Mouse (Mus musculus) left cerebral cortex, adult 9 months (tissue): ENCODE measurements at regions not wholly inside any gene's neighbourhood (a gene's known extent, or its start where the extent isn't known, plus 50 kb on each side); places are given as distances from the start of the nearest gene placed in this dataset.

ENCODE experiments used
- DNase-seq, 2 experiments: peaks; one replicate each; pipeline ENCODE4 v3.0.0; 2022; ENCODE audit warnings: low spot score in 2 of 2

GRCm38 (mm10) chr12:8844748-8845147 lies 73.6 kb downstream of the Sdc1 start:
- no peak for DNase-seq

- DNase-seq, result no peak
These were observed 74.3 kb downstream of the Sdc1 start for GRCm38 (mm10) chr12:8845443-8845842.

- DNase-seq, result no peak
These were observed 74.8 kb upstream of the Laptm4a start for GRCm38 (mm10) chr12:8846425-8847226.

- no peak for DNase-seq
These were observed 74.1 kb upstream of the Laptm4a start for GRCm38 (mm10) chr12:8847227-8847857.

GRCm38 (mm10) chr12:8847858-8848383 lies 73.5 kb upstream of the Laptm4a start:
- no peak for DNase-seq

GRCm38 (mm10) chr12:8853858-8854257 lies 67.6 kb upstream of the Laptm4a start:
- no peak for DNase-seq

GRCm38 (mm10) chr12:8854401-8854800 lies 67.1 kb upstream of the Laptm4a start:
- DNase-seq, result no peak

GRCm38 (mm10) chr12:8855119-8855518 lies 66.3 kb upstream of the Laptm4a start:
- no peak for DNase-seq

- DNase-seq, result no peak
These were observed 65.4 kb upstream of the Laptm4a start for GRCm38 (mm10) chr12:8856051-8856543.

- no peak for DNase-seq
These were observed 64.2 kb upstream of the Laptm4a start for GRCm38 (mm10) chr12:8857308-8857707.

GRCm38 (mm10) chr12:8858748-8859147 lies 62.7 kb upstream of the Laptm4a start:
- peak in 1 of 2 experiments; percentile 9 for DNase-seq

GRCm38 (mm10) chr12:8859588-8859987 lies 61.9 kb upstream of the Laptm4a start:
- DNase-seq, result no peak

- DNase-seq, result no peak
These were observed 56.6 kb upstream of the Laptm4a start for GRCm38 (mm10) chr12:8864830-8865229.

- no peak for DNase-seq
These were observed 56.2 kb upstream of the Laptm4a start for GRCm38 (mm10) chr12:8865250-8865649.

GRCm38 (mm10) chr12:8867104-8867503 lies 54.4 kb upstream of the Laptm4a start:
- DNase-seq, result no peak

GRCm38 (mm10) chr12:8868690-8869089 lies 52.8 kb upstream of the Laptm4a start:
- DNase-seq, result no peak

- DNase-seq, result no peak
These were observed 52.3 kb upstream of the Laptm4a start for GRCm38 (mm10) chr12:8869190-8869589.
